Mouse (Mus musculus) layer of hippocampus, adult 2 months (tissue): Measurements from ENCODE around the gene Ushbp1. TPM values are rescaled to one million over a fixed set of nuclear protein-coding genes. Genes with fewer than 3 reads are reported as not detected.
"Not testable (repeated sequence)": the region's sequence is repeated elsewhere in the genome, so short reads cannot be mapped to it uniquely, and the experiment has no call there.

Experiments used
- DNase-seq, 2 experiments: peaks; one replicate each; pipeline ENCODE4 v3.0.0; 2022; ENCODE audit warnings: low spot score in 2 of 2
- H3K27ac ChIP-seq: fragments of 200-600 bp; 2 replicates; pipeline ENCODE4 v1.8.1; 2022
- H3K4me3 ChIP-seq: fragments of 200-600 bp; 2 replicates; pipeline ENCODE4 v1.8.1; 2022; ENCODE audit warnings: mild to moderate bottlenecking
- CTCF ChIP-seq: fragments of 200-600 bp; conservative IDR thresholded peaks from 2 replicates; pipeline ENCODE4 v1.8.1; 2022; ENCODE audit warnings: antibody characterized with exemption, mild to moderate bottlenecking, moderate library complexity
- total RNA-seq, 2 experiments: library from RNA; stranded (reverse); gene quantifications; 2 replicates each; pipeline ENCODE4 v1.2.3; 2021

Gene Ushbp1
- total RNA-seq, 2 experiments from 2014 or later = 3.3 to 4.3 TPM

GRCm38 (mm10) chr8:71372427-71372826 is 23.2 kb downstream of the Ushbp1 start:
- Histone ChIP-seq H3K4me3 (no peak overlapping the region), H3K27ac (no peak overlapping the region)
- DNase-seq = no peak
- no peak for TF ChIP-seq CTCF

GRCm38 (mm10) chr8:71371236-71371848 is 24.3 kb downstream of the Ushbp1 start, which contains the start of gene Ocel1:
Ocel1 (plus strand) TSS chr8:71371298.
- peak within 1 kb of the TSS; percentile 98 for H3K27ac ChIP-seq
- DNase-seq = peak; percentile 97 to 98
- peak; percentile 99; the same call in 1 of the 2 replicates for TF ChIP-seq CTCF

GRCm38 (mm10) chr8:71370711-71371235 is 24.8 kb downstream of the Ushbp1 start:
- H3K4me3 ChIP-seq = peak overlapping the region; percentile 96
- peak overlapping the region; percentile 98 for H3K27ac ChIP-seq
- no peak for TF ChIP-seq CTCF
- DNase-seq = no peak

More at GRCm38 (mm10) chr8:71371236-71371848, 24.3 kb downstream of the Ushbp1 start, which contains the start of gene Ocel1:
- H3K4me3 ChIP-seq = peak within 1 kb of the TSS; percentile 96

GRCm38 (mm10) chr8:71369040-71369718 is 26.4 kb downstream of the Ushbp1 start:
- DNase-seq = no peak
- TF ChIP-seq CTCF = no peak
- no peak overlapping the region for H3K27ac ChIP-seq
- no peak overlapping the region for H3K4me3 ChIP-seq

GRCm38 (mm10) chr8:71368366-71368765 is 27.2 kb downstream of the Ushbp1 start:
- TF ChIP-seq CTCF = no peak

GRCm38 (mm10) chr8:71367529-71368176 is 27.9 kb downstream of the Ushbp1 start:
- peak overlapping the region; percentile 75 for H3K4me3 ChIP-seq
- no peak for TF ChIP-seq CTCF
- DNase-seq = no peak
- H3K27ac ChIP-seq = peak overlapping the region; percentile 96

More at GRCm38 (mm10) chr8:71368366-71368765, 27.2 kb downstream of the Ushbp1 start:
- DNase-seq = no peak
- Histone ChIP-seq H3K27ac (no peak overlapping the region; the same call in 1 of the 2 replicates), H3K4me3 (no peak overlapping the region; the same call in 1 of the 2 replicates)

GRCm38 (mm10) chr8:71366771-71367528 is 28.7 kb downstream of the Ushbp1 start, which contains the start of gene Use1:
Use1 (plus strand) TSS chr8:71366848.
- DNase-seq = peak; percentile 85 to 94
- TF ChIP-seq CTCF = no peak
- H3K27ac ChIP-seq = peak within 1 kb of the TSS; percentile 96
- H3K4me3 ChIP-seq = peak within 1 kb of the TSS; percentile 75

GRCm38 (mm10) chr8:71358026-71358425 is 37.6 kb downstream of the Ushbp1 start:
- Histone ChIP-seq H3K27ac (no peak overlapping the region), H3K4me3 (no peak overlapping the region)
- peak; percentile 39 for TF ChIP-seq CTCF
- DNase-seq = no peak

- TF ChIP-seq CTCF = no peak
- no peak overlapping the region for H3K27ac ChIP-seq
- H3K4me3 ChIP-seq = no peak overlapping the region
- no peak for DNase-seq
These were observed 44.1 kb downstream of the Ushbp1 start for GRCm38 (mm10) chr8:71351520-71351919.

- DNase-seq = no peak
These were observed 44.5 kb downstream of the Ushbp1 start for GRCm38 (mm10) chr8:71351117-71351516.

GRCm38 (mm10) chr8:71346581-71346980 is 49.0 kb downstream of the Ushbp1 start:
- TF ChIP-seq CTCF = no peak
- no peak for DNase-seq
- Histone ChIP-seq H3K4me3 (no peak overlapping the region), H3K27ac (no peak overlapping the region)

More at GRCm38 (mm10) chr8:71351117-71351516, 44.5 kb downstream of the Ushbp1 start:
- no peak for TF ChIP-seq CTCF
- no peak overlapping the region for H3K4me3 ChIP-seq
- H3K27ac ChIP-seq = no peak overlapping the region

GRCm38 (mm10) chr8:71340625-71341024 is 55.0 kb downstream of the Ushbp1 start:
- no peak overlapping the region for H3K4me3 ChIP-seq
- no peak overlapping the region for H3K27ac ChIP-seq
- DNase-seq = no peak
- peak; percentile 67 for TF ChIP-seq CTCF

GRCm38 (mm10) chr8:71337834-71338233 is 57.8 kb downstream of the Ushbp1 start:
- not testable (repeated sequence) for H3K27ac ChIP-seq, H3K4me3 ChIP-seq, DNase-seq
